Mouse (Mus musculus): ENCODE data around the gene Dmrt2. TPM values are rescaled to one million over a fixed set of nuclear protein-coding genes. Genes with fewer than 3 reads are reported as not detected.

Dmrt2 gene
- polyA plus RNA-seq, 1 experiment: 3.1 TPM

DNA sequence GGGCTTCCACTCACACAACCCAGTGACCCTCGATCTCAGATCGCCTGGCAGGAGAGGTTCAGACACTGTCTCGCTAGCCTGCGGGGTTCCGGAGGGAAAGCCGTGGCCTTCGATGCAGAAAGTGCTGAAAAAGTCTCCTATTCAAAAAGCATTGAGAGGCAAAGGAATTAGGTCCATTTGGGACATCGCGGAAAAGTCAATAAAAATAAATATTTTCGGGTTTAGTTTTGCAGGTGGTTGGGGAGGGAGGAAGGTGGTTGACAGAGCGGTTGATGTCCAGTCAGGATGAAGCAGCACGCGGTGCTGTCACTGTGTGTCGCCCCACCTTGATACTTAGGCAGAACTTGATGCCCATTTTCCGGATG is 1.8 kb downstream of the Dmrt2 start:
- H3K4me1 ChIP-seq (ENCODE audit: control insufficient read depth, insufficient read depth, low read length): no peaks in the 10 kb centered on the region
- no peak overlapping the region for H3K27ac ChIP-seq (ENCODE audit: insufficient read depth, low read length)
- TF ChIP-seq POLR2A (IDR thresholded peaks at IDR 0.05; ENCODE audit: low read depth, low read length) (no peak), CTCF (IDR thresholded peaks at IDR 0.05; ENCODE audit: borderline replicate concordance, insufficient read depth, low read length) (no peak)
- peak overlapping the region; percentile 16; the same call in 1 of the 2 replicates for H3K4me3 ChIP-seq (ENCODE audit: insufficient read depth, low read length)

DNA sequence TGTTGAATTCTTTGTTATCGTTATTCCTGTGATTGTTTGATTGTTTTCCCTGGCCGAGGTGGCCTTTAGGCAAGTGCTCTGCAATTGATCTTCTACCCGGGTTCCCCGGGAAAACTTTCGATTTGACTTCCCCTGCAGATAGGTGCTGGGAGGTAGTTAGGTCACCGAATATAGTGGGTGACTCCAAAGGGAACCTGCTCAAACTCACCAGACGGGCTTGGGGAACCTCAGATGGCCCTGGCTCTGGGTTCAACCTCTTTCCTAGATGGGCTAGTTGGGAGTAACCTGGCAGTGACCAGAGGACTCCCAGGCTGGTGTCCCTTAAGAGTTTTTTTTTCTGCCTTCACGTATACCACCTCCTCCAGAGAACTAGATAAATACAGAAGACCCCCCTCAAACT is 2.5 kb downstream of the Dmrt2 start:
- no peaks in the 10 kb centered on the region for H3K4me1 ChIP-seq (ENCODE audit: control insufficient read depth, insufficient read depth, low read length)
- no peak overlapping the region for H3K4me3 ChIP-seq (ENCODE audit: insufficient read depth, low read length)
- H3K27ac ChIP-seq (ENCODE audit: insufficient read depth, low read length): no peak overlapping the region
- TF ChIP-seq POLR2A (IDR thresholded peaks at IDR 0.05; ENCODE audit: low read depth, low read length): no peak
- TF ChIP-seq CTCF (IDR thresholded peaks at IDR 0.05; ENCODE audit: borderline replicate concordance, insufficient read depth, low read length): no peak

DNA sequence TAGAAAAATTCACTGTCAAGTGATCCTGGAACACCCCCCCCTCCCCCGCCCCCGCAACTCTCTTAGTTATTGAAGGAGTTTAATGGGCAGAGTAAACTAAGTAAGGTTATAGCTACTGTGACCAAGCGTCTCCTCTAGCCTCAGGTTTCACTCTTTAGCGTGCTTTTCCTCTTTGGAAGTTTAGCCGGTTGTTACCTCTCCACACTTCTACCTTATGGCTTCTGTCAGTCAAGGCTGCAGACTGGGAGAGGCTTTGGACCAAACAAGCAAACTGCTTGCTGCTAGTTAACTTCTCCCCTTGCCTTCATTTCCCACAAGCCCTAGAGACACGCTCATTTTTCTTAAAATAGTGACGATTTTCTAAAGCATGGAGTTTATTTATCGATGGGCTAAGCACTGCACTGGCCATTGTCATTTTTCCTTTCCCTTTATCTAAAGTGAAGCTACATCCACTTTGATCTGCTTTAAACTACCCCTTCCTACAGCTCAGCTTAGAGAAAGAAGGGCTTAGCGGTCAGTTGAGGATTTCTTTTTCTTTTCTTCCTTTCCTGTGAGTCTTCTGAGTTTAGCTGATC is 3.7 kb downstream of the Dmrt2 start:
- no peak overlapping the region for H3K27ac ChIP-seq (ENCODE audit: insufficient read depth, low read length)
- no peak for TF ChIP-seq POLR2A (IDR thresholded peaks at IDR 0.05; ENCODE audit: low read depth, low read length)
- no peak for TF ChIP-seq CTCF (IDR thresholded peaks at IDR 0.05; ENCODE audit: borderline replicate concordance, insufficient read depth, low read length)
- no peak overlapping the region for H3K4me3 ChIP-seq (ENCODE audit: insufficient read depth, low read length)
- H3K4me1 ChIP-seq (ENCODE audit: control insufficient read depth, insufficient read depth, low read length): no peaks in the 10 kb centered on the region

DNA sequence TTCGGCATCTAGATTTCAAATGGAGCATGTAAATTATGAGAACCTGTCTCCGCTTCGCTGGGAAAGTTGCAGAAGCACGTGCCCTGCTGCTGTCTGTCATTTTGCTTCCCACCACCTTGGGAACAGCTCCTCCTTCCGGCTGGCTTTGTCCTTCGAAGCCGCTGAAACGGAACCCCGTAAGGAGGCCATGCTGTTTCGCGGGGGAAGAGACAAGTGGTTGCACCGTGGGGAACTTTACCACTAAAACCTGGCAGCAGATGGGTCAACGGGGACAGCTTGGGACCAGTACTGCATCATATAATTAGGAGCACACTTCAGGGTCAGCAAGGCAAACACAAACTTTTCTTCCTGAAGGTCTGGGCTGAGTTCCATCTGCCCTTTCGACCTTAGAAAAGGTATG is 26.6 kb downstream of the Dmrt2 start:
- no peak overlapping the region for H3K27ac ChIP-seq (ENCODE audit: insufficient read depth, low read length)
- no peaks in the 10 kb centered on the region for H3K4me1 ChIP-seq (ENCODE audit: control insufficient read depth, insufficient read depth, low read length)
- H3K4me3 ChIP-seq (ENCODE audit: insufficient read depth, low read length): no peak overlapping the region
- TF ChIP-seq CTCF (IDR thresholded peaks at IDR 0.05; ENCODE audit: borderline replicate concordance, insufficient read depth, low read length) (no peak), POLR2A (IDR thresholded peaks at IDR 0.05; ENCODE audit: low read depth, low read length) (no peak)

DNA sequence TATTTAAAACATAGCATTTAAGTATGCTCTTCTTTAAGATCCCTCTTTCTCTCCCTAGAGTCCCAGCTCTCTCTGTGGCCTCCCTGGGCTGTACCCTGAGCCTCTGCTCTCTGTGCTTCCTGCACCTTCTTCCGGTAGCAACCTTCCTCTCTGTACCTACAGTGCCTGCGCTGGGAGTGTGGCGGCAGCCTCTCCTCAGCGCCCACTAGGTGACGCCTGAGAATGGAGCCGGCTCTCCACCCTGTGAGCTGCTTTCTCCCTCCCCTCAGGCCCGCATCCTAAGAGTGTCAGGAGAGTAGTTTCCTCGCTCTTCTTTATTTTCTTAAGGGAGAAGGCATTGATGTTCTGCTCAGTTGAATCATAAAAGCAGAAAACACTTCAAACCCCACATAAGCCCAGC is 41.2 kb downstream of the Dmrt2 start:
- Histone ChIP-seq H3K4me1 (ENCODE audit: control insufficient read depth, insufficient read depth, low read length) (no peaks in the 10 kb centered on the region), H3K27ac (ENCODE audit: insufficient read depth, low read length) (no peak overlapping the region), H3K4me3 (ENCODE audit: insufficient read depth, low read length) (no peak overlapping the region)
- TF ChIP-seq POLR2A (IDR thresholded peaks at IDR 0.05; ENCODE audit: low read depth, low read length): no peak
- TF ChIP-seq CTCF (IDR thresholded peaks at IDR 0.05; ENCODE audit: borderline replicate concordance, insufficient read depth, low read length): peak; percentile 19; the same call in 1 of the 2 replicates

DNA sequence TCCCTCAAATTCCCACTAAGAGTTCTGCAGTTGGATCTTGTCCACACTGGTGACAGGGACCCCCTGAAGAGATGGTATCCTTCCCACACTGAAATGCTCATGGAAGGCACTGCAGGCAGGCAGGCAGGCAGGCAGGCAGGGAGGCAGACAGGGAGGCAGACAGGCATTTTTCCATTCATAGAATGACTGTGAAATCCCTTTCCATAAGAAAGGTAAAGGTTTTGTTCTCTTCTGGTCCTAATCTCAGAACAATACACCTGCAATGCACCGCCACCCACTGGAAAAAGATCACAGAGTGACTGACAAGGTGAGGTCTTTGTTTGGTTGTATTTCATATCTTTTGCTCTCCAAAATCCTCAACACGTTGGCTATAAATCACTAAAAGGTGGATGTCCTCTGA is 42.7 kb downstream of the Dmrt2 start:
- Histone ChIP-seq H3K4me1 (ENCODE audit: control insufficient read depth, insufficient read depth, low read length) (no peaks in the 10 kb centered on the region), H3K27ac (ENCODE audit: insufficient read depth, low read length) (no peak overlapping the region), H3K4me3 (ENCODE audit: insufficient read depth, low read length) (no peak overlapping the region)
- no peak for TF ChIP-seq CTCF (IDR thresholded peaks at IDR 0.05; ENCODE audit: borderline replicate concordance, insufficient read depth, low read length)

DNA sequence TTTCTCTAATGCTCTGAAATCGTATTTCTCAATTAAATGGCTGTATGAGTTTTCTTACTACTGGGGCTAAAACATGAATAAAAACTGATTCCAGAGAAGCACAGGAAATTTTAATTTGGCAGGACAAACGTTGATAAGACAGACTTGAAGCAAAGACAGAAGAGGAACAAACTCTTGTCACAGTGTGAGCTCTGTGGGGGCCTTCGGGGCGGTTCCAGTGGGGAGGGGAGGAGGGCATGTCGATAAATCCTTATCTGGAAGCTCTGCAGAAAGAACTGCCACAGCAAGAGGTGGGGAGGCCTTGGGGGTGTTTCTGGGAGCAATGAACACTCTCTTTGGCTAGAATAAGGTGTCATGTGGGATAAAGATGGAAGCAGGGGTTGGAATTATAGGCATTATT is 50.4 kb downstream of the Dmrt2 start:
- H3K4me1 ChIP-seq (ENCODE audit: control insufficient read depth, insufficient read depth, low read length): no peaks in the 10 kb centered on the region
- H3K4me3 ChIP-seq (ENCODE audit: insufficient read depth, low read length): no peak overlapping the region
- TF ChIP-seq POLR2A (IDR thresholded peaks at IDR 0.05; ENCODE audit: low read depth, low read length) (no peak), CTCF (IDR thresholded peaks at IDR 0.05; ENCODE audit: borderline replicate concordance, insufficient read depth, low read length) (no peak)
- H3K27ac ChIP-seq (ENCODE audit: insufficient read depth, low read length): no peak overlapping the region

Other genes starting within 250 kb of the Dmrt2 start
- not detected in 2 replicates for gene Dmrt1, start 166.8 kb upstream of the Dmrt2 start, polyA plus RNA-seq (2011; ENCODE audit: insufficient read length, low read depth, missing spikeins)
- not detected in 2 replicates for gene Dmrt3, start 62.1 kb upstream of the Dmrt2 start, polyA plus RNA-seq (2011; ENCODE audit: insufficient read length, low read depth, missing spikeins)

Measured in embryonic fibroblast, embryonic 13.5 days (primary cell).